Mouse (Mus musculus) mammary gland, adult 2 months (tissue): ENCODE results near the gene Cfap161. TPM values are rescaled to one million over a fixed set of nuclear protein-coding genes. Genes with fewer than 3 reads are reported as not detected.

ENCODE experiments used
- polyA plus RNA-seq: library from polyadenylated mRNA; depleted of rRNA; stranded (reverse); fragments of >200 nt; gene quantifications from 2 replicates; pipeline ENCODE4 v1.2.3, GENCODE M21; 2012; ENCODE audit warnings: low replicate concordance; rRNA removed

Cfap161 gene
- polyA plus RNA-seq: not detected in 2 replicates

GRCm38 (mm10) chr7:83794705-83795104 is at the start of gene Cfap161:
Gene Cfap161, minus strand, starts transcription at chr7:83794880.

GRCm38 (mm10) chr7:83745413-83746106 is 49.1 kb downstream of the Cfap161 start, which contains the start of gene Il16:
Gene Il16, minus strand, starts transcription at chr7:83745726.

Other genes starting within 250 kb of the Cfap161 start
- 0.11 and 0.19 TPM in 2 replicates for gene Tmc3, start 210.0 kb downstream of the Cfap161 start, polyA plus RNA-seq
- gene Stard5, start 162.9 kb downstream of the Cfap161 start, polyA plus RNA-seq: 9.9 and 20.6 TPM in 2 replicates
- gene Il16, start 49.2 kb downstream of the Cfap161 start, polyA plus RNA-seq: 36.3 and 37.2 TPM in 2 replicates
- gene Tlnrd1, start 89.4 kb upstream of the Cfap161 start, polyA plus RNA-seq: 17.3 and 53.9 TPM in 2 replicates
- gene Mesd, start 89.6 kb upstream of the Cfap161 start, polyA plus RNA-seq: 8.4 and 12.6 TPM in 2 replicates